Mouse (Mus musculus): ENCODE measurements around the gene Atp1a2.

Atp1a2 gene

GRCm38 (mm10) chr1:172305153-172305552, 7.3 kb upstream of the Atp1a2 start:
- DNase-seq (ENCODE audit: low read depth, low spot score), result no peak

GRCm38 (mm10) chr1:172304443-172304842, 6.6 kb upstream of the Atp1a2 start:
- no peak for DNase-seq (ENCODE audit: low read depth, low spot score)

GRCm38 (mm10) chr1:172302851-172303250, 5.0 kb upstream of the Atp1a2 start:
- DNase-seq (ENCODE audit: low read depth, low spot score), result no peak

- no peak for DNase-seq (ENCODE audit: low read depth, low spot score)
Observed at GRCm38 (mm10) chr1:172302311-172302710, 4.4 kb upstream of the Atp1a2 start.

GRCm38 (mm10) chr1:172301180-172301579, 3.3 kb upstream of the Atp1a2 start:
- DNase-seq (ENCODE audit: low read depth, low spot score), result peak; percentile 69

GRCm38 (mm10) chr1:172300247-172300646, 2.4 kb upstream of the Atp1a2 start:
- no peak for DNase-seq (ENCODE audit: low read depth, low spot score)

GRCm38 (mm10) chr1:172299528-172299927, 1.7 kb upstream of the Atp1a2 start:
- DNase-seq (ENCODE audit: low read depth, low spot score), result no peak

GRCm38 (mm10) chr1:172296816-172297510, 901 bp downstream of the Atp1a2 start:
- no peak for DNase-seq (ENCODE audit: low read depth, low spot score)

GRCm38 (mm10) chr1:172295751-172296197, 2.1 kb downstream of the Atp1a2 start:
- no peak for DNase-seq (ENCODE audit: low read depth, low spot score)

- no peak for DNase-seq (ENCODE audit: low read depth, low spot score)
Observed at GRCm38 (mm10) chr1:172293449-172293848, 4.4 kb downstream of the Atp1a2 start.

GRCm38 (mm10) chr1:172292880-172293279, 5.0 kb downstream of the Atp1a2 start:
- no peak for DNase-seq (ENCODE audit: low read depth, low spot score)

- DNase-seq (ENCODE audit: low read depth, low spot score), result no peak
Observed at GRCm38 (mm10) chr1:172289617-172289946, 8.3 kb downstream of the Atp1a2 start.

GRCm38 (mm10) chr1:172288900-172289616, 8.8 kb downstream of the Atp1a2 start:
- no peak for DNase-seq (ENCODE audit: low read depth, low spot score)

GRCm38 (mm10) chr1:172286740-172287139, 11.1 kb downstream of the Atp1a2 start:
- no peak for DNase-seq (ENCODE audit: low read depth, low spot score)

GRCm38 (mm10) chr1:172284221-172284620, 13.6 kb downstream of the Atp1a2 start:
- DNase-seq (ENCODE audit: low read depth, low spot score), result no peak

- no peak for DNase-seq (ENCODE audit: low read depth, low spot score)
Observed at GRCm38 (mm10) chr1:172283073-172283472, 14.8 kb downstream of the Atp1a2 start.

GRCm38 (mm10) chr1:172281522-172282254, 16.2 kb downstream of the Atp1a2 start:
- no peak for DNase-seq (ENCODE audit: low read depth, low spot score)

GRCm38 (mm10) chr1:172279768-172280509, 17.9 kb downstream of the Atp1a2 start:
- DNase-seq (ENCODE audit: low read depth, low spot score), result no peak

GRCm38 (mm10) chr1:172278328-172278727, 19.5 kb downstream of the Atp1a2 start:
- DNase-seq (ENCODE audit: low read depth, low spot score), result no peak

- no peak for DNase-seq (ENCODE audit: low read depth, low spot score)
Observed at GRCm38 (mm10) chr1:172277172-172277571, 20.7 kb downstream of the Atp1a2 start.

GRCm38 (mm10) chr1:172274547-172274946, 23.3 kb downstream of the Atp1a2 start:
- peak; percentile 25 for DNase-seq (ENCODE audit: low read depth, low spot score)

GRCm38 (mm10) chr1:172274116-172274515, 23.7 kb downstream of the Atp1a2 start:
- no peak for DNase-seq (ENCODE audit: low read depth, low spot score)

Data from ES-CJ7 (cell line).